Mouse (Mus musculus) midbrain, embryonic 14.5 days (tissue): ENCODE results near the gene Sprr2k. TPM values are rescaled to one million over a fixed set of nuclear protein-coding genes. Genes with fewer than 3 reads are reported as not detected.
"Not testable (repeated sequence)": the region's sequence is repeated elsewhere in the genome, so short reads cannot be mapped to it uniquely, and the experiment has no call there.

Source experiments
- ATAC-seq: fragments of 200-750 bp; cut with Nextera tagmentation; 2 replicates; pipeline ENCODE4 v1.8.0; 2017; ENCODE audit warnings: moderate number of reproducible peaks, moderate library complexity; ENCODE audit not compliant: low FRiP score, low TSS enrichment
- DNase-seq: peaks from one replicate; pipeline ENCODE4 v3.0.0-alpha.2; 2015
- H3K27ac ChIP-seq: fragments of 300-500 bp; sonication (generic); replicated peaks from 2 replicates; pipeline ENCODE4 v1.5.1; 2014; ENCODE audit warnings: mild to moderate bottlenecking, low read depth, low read length, moderate library complexity
- H3K27me3 ChIP-seq: fragments of 300-500 bp; sonication (generic); 2 replicates; pipeline ENCODE4 v1.6.1; 2014; ENCODE audit warnings: low read length, control low read depth, mixed read lengths; ENCODE audit not compliant: control insufficient read depth, insufficient read depth
- H3K36me3 ChIP-seq: fragments of 300-500 bp; sonication (generic); 2 replicates; pipeline ENCODE4 v1.6.1; 2014; ENCODE audit warnings: low read length, control low read depth; ENCODE audit not compliant: control insufficient read depth, insufficient read depth
- H3K4me1 ChIP-seq: fragments of 300-500 bp; sonication (generic); 2 replicates; pipeline ENCODE4 v1.6.1; 2014; ENCODE audit warnings: mild to moderate bottlenecking, antibody characterized with exemption, low read length, control low read depth; ENCODE audit not compliant: control insufficient read depth, insufficient read depth
- H3K4me2 ChIP-seq: fragments of 300-500 bp; sonication (generic); 2 replicates; pipeline ENCODE4 v1.6.1; 2014; ENCODE audit warnings: mild to moderate bottlenecking, low read length, moderate library complexity
- H3K4me3 ChIP-seq: fragments of 300-500 bp; sonication (generic); replicated peaks from 2 replicates; pipeline ENCODE4 v1.5.1; 2014; ENCODE audit warnings: low read depth, low read length
- H3K9ac ChIP-seq: fragments of 300-500 bp; sonication (generic); replicated peaks from 2 replicates; pipeline ENCODE4 v1.6.1; 2014; ENCODE audit warnings: mild to moderate bottlenecking, low read length, moderate library complexity
- H3K9me3 ChIP-seq: fragments of 300-500 bp; sonication (generic); 2 replicates; pipeline ENCODE4 v1.6.1; 2016; ENCODE audit warnings: low read length, control low read depth, mixed read lengths; ENCODE audit not compliant: control insufficient read depth
- WGBS: fragments of 180-500 bp; shearing (Covaris S2); extraction: QIAGEN DNeasy Blood & Tissue Kit; methylation state at CpG from one replicate; pipeline ENCODE4 v1.1.7; 2014; 5-methylcytosine and 5-hydroxymethylcytosine counted together
- polyA plus RNA-seq: library from polyadenylated mRNA; unstranded; fragments of >200 nt; fragmentation: Nextera tagmentation; extraction: Ambion mirVana; gene quantifications from 2 replicates; pipeline ENCODE4 v1.2.1, GENCODE M21; 2014

Gene Sprr2k
- polyA plus RNA-seq, 1 experiment from 2014 or later = not detected

DNA sequence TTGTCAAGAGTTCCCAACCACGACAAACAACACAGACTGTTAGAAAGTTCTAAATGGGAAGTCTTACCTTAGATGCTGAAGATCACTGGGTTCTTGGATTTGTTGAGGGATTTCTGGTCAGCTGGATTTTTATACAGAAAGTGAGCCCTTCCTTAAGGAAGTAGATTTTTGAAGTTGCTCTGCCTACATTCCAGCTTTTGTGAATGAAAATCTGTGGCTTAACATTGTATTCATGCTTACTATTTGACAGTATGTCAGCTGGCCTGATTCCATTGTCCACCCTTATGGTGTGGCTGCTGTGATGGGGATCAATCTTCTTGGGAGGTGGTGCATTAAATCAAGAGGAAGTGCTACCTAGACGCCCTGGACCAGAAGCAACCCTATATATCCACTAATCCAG is 26.2 kb downstream of the Sprr2k start, which contains the start of gene Sprr3:
Gene Sprr3 (minus strand): TSS at position 101 of the 400 bp plus-strand sequence.
- Histone ChIP-seq H3K27me3 (no peaks in the 10 kb centered on the region), H3K4me2 (no peak within 1 kb of the TSS), H3K4me3 (no peak within 1 kb of the TSS), H3K27ac (no peak within 1 kb of the TSS), H3K36me3 (no peaks in the 10 kb centered on the region), H3K9ac (no peak within 1 kb of the TSS), H3K4me1 (no peaks in the 10 kb centered on the region), H3K9me3 (no peaks in the 10 kb centered on the region)
- ATAC-seq (no peak), DNase-seq (no peak)
- WGBS = 76% methylated on average over 2 of the region's 2 CpGs

DNA sequence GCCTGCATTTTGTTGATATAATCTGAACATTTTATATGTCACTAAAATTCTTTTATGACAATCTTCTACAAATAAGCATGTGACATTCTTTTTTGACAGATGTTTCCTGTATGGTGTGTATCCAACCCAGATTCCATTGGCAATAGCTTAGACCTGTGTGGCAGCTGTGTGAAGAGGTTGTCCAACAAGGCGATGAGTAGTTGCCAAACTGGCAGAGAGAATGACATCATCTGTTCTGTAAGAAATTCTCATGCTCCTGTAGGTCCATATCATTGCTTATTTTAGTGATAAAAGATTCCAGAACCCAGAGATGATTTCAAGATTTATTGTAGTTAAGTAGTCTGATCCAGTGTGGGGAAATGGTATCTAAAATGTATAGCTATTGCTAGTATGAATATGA is 34.2 kb downstream of the Sprr2k start:
- Histone ChIP-seq H3K27ac (no peak overlapping the region), H3K27me3 (no peaks in the 10 kb centered on the region), H3K4me3 (no peak overlapping the region), H3K9me3 (no peaks in the 10 kb centered on the region), H3K4me2 (no peak overlapping the region), H3K4me1 (no peaks in the 10 kb centered on the region), H3K36me3 (no peaks in the 10 kb centered on the region), H3K9ac (no peak overlapping the region)
- no peak for ATAC-seq
- 92% methylated on average over 1 of the region's 1 CpGs for WGBS
- DNase-seq = no peak

DNA sequence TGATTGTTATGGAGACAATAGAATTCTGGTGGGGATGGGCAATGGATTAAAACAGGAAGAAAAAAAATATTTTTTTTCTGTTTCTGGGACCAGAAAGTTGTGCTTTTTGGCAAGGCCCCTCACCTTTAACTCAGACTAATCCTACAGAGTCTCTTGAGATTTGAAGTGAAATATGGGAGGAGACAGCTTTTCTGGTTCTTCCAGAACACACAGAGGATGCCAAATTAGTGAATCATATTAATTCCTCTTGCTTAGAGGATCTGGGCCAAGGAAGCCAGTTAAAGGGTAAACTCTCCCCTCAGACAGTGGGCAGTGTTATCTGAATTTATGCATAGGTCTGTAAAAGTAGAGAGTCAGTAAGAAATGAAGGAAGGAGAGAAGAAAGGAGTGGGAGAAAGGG is 35.0 kb downstream of the Sprr2k start:
- Histone ChIP-seq H3K9ac (no peak overlapping the region), H3K9me3 (no peaks in the 10 kb centered on the region), H3K4me3 (no peak overlapping the region), H3K27ac (no peak overlapping the region), H3K4me2 (no peak overlapping the region), H3K4me1 (no peaks in the 10 kb centered on the region), H3K36me3 (no peaks in the 10 kb centered on the region), H3K27me3 (no peaks in the 10 kb centered on the region)
- no peak for DNase-seq
- ATAC-seq = no peak

DNA sequence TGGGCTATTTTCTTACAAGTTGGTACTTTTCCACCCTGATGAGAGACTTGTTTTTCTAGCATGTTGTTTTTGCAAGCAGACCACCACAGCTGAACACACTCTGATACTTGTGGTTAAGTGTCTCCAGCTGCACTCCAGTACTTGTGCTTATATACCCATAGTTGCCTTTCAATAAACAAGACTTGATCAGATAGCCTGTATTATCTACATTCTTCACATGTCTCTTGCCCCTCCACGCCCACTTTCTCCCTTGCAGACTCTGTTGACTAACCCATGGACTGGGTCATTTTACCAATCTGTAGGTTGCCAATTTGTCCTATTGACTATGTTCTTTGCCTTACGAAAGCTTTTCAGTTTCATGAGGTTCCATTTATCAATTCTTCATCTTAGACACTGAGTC is 37.7 kb downstream of the Sprr2k start:
- Histone ChIP-seq H3K9ac (no peak overlapping the region), H3K36me3 (no peaks in the 10 kb centered on the region), H3K4me3 (no peak overlapping the region), H3K4me2 (no peak overlapping the region), H3K27ac (no peak overlapping the region), H3K27me3 (no peaks in the 10 kb centered on the region), H3K9me3 (no peaks in the 10 kb centered on the region), H3K4me1 (no peaks in the 10 kb centered on the region)
- ATAC-seq (no peak), DNase-seq (no peak)
- 91% methylated on average over 2 of the region's 2 CpGs for WGBS

DNA sequence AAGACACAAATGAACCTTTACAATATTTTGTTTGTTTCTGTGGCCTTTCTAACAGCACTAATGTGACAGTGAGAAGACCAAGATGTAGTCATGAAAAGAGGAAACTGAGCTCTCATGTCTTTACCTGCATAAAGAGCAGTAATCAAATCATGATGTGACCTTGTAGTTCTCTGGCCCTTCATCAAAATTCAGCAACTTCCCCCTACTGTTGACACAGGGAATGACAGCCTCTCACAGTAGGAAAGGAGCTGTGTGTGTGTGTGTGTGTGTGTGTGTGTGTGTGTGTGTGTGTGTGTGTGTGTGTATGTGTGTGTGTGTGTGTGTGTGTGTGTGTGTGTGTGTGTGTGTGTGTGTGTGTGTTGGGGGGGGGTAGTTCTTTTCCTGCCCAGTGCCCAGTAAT is 48.9 kb downstream of the Sprr2k start:
- DNase-seq, H3K9ac ChIP-seq, H3K4me2 ChIP-seq, H3K4me1 ChIP-seq, H3K4me3 ChIP-seq, H3K27ac ChIP-seq, H3K36me3 ChIP-seq, ATAC-seq, H3K27me3 ChIP-seq, H3K9me3 ChIP-seq: not testable (repeated sequence)

Other genes starting within 250 kb of the Sprr2k start
- not detected in 2 replicates for gene Sprr2a1, start 216.8 kb upstream of the Sprr2k start, polyA plus RNA-seq
- gene Sprr2a2, start 216.7 kb upstream of the Sprr2k start, polyA plus RNA-seq = not detected in 2 replicates
- not detected in 2 replicates for gene Sprr2a3, start 147.2 kb upstream of the Sprr2k start, polyA plus RNA-seq
- gene Sprr2b, start 116.0 kb upstream of the Sprr2k start, polyA plus RNA-seq = not detected in 2 replicates
- not detected in 2 replicates for gene Sprr2d, start 93.4 kb upstream of the Sprr2k start, polyA plus RNA-seq
- gene Sprr2e, start 80.4 kb upstream of the Sprr2k start, polyA plus RNA-seq = not detected in 2 replicates
- gene Sprr2f, start 67.4 kb upstream of the Sprr2k start, polyA plus RNA-seq = not detected in 2 replicates
- gene Sprr2h, start 46.9 kb upstream of the Sprr2k start, polyA plus RNA-seq = not detected in 2 replicates
- not detected in 2 replicates for gene Sprr2i, start 24.6 kb upstream of the Sprr2k start, polyA plus RNA-seq
- gene Sprr2j-ps, start 14.5 kb upstream of the Sprr2k start, polyA plus RNA-seq = not detected in 2 replicates
- 6.2 and 6.3 TPM in 2 replicates for gene Gm9774, start 3.2 kb upstream of the Sprr2k start, polyA plus RNA-seq
- not detected in 2 replicates for gene Sprr1b, start 6.2 kb downstream of the Sprr2k start, polyA plus RNA-seq
- not detected in 2 replicates for gene Sprr3, start 26.1 kb downstream of the Sprr2k start, polyA plus RNA-seq
- not detected in 2 replicates for gene Sprr1a, start 53.3 kb downstream of the Sprr2k start, polyA plus RNA-seq
- not detected in 2 replicates for gene Sprr4, start 67.9 kb downstream of the Sprr2k start, polyA plus RNA-seq
- gene 2310046K23Rik, start 101.9 kb downstream of the Sprr2k start, polyA plus RNA-seq = not detected in 2 replicates
- gene Ivl, start 141.2 kb downstream of the Sprr2k start, polyA plus RNA-seq = not detected in 2 replicates
- gene Smcp, start 156.4 kb downstream of the Sprr2k start, polyA plus RNA-seq = not detected in 2 replicates
- not detected in 2 replicates for gene 2210017I01Rik, start 174.9 kb downstream of the Sprr2k start, polyA plus RNA-seq
- not detected in 2 replicates for gene Lce6a, start 189.1 kb downstream of the Sprr2k start, polyA plus RNA-seq
- not detected in 2 replicates for gene Lce1a1, start 215.7 kb downstream of the Sprr2k start, polyA plus RNA-seq
- gene Lce1b, start 224.3 kb downstream of the Sprr2k start, polyA plus RNA-seq = not detected in 2 replicates
- not detected in 2 replicates for gene Lce1a2, start 237.7 kb downstream of the Sprr2k start, polyA plus RNA-seq
- gene Lce1c, start 246.7 kb downstream of the Sprr2k start, polyA plus RNA-seq = not detected in 2 replicates